Mouse (Mus musculus) urinary bladder, adult 18-20 months (tissue): ENCODE measurements around the gene Lsm12.

Source experiments
- DNase-seq, 2 experiments: peaks; one replicate each; pipeline ENCODE4 v3.0.0; 2022; ENCODE audit warnings: low spot score in 2 of 2, mixed read lengths in 2 of 2

The Lsm12 gene

DNA sequence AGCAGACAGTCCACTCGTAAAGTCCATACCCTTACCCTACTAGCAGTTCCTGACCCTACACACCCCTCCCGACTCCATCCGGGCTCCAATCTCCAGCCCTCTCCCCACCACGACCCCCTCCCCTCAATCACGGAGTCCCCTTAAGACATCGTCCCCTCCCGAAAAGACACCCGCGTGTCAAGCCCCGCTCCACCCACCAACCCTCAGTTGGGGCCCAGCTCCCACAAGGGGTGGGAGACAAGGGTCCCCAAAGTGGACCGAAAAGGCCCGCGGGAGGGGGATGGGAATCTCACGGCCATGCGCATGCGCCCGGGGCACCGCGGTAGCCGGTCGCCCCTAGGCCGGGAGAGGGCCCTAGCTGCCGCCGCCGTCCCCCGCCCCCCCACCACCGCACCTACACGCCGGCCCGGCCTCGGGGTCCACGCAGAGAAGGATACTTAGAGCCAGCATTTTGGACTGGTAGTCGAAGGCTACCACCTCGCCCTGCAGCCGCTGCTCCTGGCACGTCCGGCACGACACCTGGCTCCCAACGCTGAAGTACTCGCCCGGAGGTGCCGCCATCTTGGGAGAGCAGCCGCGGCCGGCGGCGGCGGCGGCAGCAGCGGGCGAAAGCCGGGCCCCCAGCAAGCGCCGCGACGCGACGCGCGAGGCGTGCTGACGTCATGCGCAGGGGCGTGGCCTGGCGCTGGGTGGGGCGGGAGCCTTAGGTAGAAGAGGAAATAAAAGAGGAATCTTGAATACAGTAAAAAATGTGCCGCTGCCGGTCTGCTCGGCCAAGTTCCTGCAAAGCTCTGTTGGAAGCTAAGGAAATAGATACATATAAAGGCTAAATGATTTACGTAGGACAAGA is at the start of gene Lsm12:
Lsm12 (minus strand) TSS at position 651 of the 850 bp plus-strand sequence.
- peak; percentile 93 to 97 for DNase-seq

DNA sequence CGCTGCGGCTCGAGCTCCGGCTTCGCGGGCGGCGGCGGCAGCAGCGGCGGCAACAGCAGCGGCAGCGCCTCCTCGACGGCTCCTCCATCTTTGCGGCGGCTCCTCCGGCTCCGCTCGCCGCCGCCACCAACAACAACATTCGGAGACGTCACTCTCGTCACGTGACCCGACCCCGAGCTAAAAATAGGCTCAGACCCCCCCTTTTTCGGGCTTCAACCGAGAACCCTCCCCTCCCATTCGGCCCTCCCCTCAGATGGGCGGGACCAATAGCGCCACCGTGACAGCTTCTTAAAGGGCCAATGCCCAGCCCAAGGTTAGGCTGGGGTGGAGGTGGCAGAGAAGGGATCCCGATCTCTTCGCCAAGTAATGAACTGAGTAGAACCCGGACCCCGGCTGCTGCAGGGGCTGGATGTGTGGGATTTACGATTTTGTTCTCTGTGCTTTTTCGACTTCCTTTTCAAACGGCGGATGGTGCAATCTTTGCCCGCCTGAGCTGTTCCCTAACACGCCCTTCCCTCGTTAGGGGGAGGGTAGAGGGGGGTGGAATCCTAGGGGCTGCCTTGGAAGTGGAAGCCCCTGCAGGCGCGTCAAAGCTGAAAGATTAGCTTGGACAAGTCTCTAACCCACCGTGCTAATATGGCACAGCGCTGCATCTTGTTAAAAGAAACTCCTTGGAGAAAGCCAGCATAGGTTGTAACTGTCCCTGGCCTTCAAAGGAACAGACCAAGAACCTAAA is 45.1 kb upstream of the Lsm12 start, which contains the start of gene Hdac5:
Hdac5 (minus strand) TSS at position 161 of the 736 bp plus-strand sequence.
- DNase-seq, result peak; percentile 93 to 98

DNA sequence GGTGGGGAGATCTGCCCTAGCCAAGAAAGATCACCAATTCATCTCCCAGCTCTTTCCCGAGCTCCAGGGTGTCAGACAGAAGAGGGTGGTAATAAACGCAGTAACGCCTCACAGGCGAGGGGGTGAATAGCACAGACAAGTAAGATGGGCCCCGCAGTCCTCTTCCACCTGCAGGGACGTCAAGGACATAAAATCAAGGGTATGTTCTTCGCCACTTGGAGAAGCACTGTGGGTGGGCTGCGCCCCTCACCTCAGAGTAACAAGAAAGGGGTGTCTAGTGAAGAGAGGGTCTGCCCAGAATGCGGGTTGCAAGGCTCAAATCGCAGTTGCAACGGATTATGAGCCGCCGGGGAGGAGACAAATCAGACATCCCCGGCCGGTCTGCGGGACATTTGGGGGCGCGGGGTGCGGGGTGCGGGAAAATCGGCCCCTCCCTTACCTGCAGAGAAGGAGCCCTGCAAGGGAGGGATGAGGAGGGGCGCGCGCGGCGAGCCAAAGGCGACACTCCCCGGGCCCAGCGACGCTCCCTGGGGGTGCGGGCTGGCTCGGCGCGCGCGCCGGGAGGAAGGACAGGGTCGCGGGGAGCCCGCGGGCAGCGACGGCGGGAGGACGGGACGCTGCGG is 44.3 kb upstream of the Lsm12 start:
- DNase-seq, result no peak

DNA sequence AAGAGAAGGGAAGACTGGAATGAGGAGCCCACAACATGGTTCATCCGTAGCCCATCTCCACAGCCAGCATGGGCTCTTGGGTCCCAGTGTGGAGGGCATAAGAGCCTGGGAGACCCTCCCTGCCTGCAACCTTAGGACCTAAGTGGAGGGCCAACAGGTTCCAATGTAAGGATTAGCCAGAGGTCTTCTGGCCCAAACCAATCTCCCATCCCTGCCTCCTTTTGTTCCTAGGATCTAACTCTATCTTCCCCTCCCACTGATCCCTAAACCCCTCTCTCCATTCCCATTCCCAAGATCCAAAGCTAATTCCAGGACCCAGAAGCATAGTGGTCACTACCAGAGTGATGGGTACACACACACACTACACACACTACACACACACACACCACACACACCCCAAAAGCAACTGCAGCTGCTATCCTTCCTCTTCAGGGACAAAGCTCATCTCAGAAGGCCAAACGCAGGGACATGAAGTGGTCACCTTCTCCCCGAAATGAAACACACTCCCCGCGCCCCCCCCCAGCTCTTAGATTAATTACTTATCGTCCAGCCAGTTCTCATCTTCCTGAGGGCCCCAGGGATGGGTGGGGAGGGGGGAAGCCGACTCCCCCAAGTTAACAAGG is 43.7 kb upstream of the Lsm12 start:
- no peak for DNase-seq

DNA sequence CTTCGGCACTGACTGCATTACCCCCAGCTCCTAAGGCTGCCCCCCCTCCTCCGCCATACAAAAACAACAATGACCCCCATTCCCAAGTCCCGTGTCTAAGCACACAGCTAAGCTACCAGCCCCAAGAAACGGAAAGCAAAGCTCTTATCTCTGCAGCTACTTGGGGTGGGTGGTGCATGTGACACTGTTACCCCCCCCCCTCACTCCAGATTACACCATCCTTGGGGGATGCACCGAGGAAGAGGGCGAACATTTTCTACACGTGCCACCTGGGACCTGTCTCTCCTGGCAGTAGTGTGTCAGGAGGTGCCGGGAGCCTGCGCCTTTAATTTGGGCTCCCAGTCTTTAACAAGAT is 43.1 kb upstream of the Lsm12 start:
- no peak for DNase-seq

DNA sequence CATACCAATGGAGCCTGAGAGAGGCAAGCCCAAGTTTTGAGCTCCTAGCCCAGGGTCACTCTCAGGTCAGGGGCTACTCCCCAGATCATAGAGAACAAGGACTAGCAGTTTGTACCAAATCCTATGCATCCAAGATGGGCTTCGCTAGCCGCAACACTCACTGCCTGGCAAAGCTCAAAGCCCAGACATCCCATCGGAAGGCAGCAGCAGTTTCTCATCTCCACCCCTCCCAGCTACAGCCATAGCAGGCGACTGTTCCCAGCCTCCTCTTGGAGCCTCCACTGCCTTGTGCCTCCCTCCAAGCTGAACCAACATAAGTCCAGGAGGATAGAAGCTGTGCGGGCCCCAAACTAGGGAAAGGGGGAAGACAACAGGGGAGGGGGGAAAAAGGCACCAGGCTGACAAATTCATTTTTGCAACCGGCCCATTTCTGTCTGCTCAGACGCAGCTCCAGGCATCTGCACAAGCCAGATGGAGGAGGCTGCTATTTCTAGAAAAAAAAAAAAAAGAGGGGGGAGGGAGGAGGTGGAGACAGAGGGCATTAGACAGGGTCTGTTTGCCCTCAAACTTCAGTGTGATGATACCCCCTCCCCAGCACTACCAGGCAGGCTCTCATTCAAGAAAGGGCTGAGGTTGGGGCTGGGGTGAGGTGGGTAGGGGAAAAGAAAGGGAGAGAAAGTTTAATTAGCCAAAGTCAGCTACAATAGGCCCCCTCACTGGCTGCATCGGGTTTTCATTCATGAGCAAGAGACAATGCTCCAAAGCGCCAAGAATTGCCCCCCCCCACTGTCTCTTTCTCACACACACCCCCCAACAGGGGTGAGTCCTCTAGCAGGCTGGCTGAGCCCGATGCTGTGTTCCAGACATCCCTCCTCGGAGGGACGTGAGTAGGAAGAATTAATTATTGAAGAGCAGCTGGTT is 42.4 kb upstream of the Lsm12 start:
- no peak for DNase-seq

DNA sequence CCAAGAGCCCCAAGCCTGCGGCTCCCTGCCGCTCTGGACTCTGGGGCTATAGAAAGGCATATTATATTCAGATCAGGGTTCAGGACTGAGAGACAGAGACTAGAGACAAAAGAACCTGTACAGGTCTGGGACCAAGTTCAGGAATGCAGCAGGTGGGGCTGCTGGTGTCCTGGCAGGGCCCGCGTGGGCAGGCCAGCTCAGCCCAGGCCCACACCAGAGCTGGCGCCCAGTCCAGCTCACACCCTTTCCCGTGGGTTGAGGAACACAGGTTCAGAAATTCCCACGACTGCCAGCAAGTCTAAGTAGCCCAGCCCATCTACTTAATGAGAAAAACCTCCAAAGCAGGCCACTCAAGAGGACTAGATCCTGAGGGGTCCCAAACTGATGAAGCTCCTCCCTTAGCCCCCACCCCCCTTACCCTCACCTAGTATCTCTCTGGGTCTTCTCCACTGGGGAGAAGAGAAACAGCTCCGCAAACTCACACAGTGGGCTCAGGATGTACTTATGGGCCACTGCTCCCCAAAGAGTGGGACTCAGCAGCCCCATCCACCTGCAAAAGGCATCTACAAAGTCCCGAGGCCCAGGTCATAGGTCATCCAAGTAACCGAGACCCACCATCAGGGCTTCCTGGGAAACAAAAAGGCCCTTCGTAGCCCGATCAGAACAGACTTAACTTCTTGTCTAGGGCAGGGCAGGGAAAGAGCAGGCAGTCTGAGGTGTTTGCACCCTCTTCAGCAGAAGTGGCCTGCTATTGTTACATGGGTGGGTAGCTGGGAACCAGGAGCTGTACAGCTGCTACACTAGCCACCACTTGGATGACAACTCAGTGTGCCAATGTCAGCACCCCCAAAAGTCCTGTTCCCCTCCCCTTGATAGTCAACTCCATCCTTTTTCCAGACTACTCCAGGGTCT is 41.2 kb upstream of the Lsm12 start:
- DNase-seq, result no peak

DNA sequence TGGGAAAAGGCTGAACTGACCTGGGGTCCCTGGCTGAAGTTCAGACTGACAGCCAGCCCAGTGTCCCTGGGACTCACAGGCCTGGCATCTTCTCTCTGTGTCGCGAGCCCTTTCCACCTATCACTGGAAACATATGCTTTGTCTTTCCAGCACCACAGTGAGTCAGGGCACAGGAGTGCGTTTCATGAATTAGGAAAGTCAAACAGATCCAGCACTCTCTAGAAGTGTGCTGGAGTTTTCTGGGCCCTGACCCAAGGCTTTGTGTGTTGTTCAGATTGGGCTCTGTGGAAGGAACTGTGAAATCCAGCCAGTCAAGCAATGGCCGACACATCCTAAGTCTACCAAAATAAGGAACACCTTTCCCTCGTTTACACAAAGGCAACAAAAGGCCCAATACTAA is 40.1 kb upstream of the Lsm12 start:
- DNase-seq, result no peak

DNA sequence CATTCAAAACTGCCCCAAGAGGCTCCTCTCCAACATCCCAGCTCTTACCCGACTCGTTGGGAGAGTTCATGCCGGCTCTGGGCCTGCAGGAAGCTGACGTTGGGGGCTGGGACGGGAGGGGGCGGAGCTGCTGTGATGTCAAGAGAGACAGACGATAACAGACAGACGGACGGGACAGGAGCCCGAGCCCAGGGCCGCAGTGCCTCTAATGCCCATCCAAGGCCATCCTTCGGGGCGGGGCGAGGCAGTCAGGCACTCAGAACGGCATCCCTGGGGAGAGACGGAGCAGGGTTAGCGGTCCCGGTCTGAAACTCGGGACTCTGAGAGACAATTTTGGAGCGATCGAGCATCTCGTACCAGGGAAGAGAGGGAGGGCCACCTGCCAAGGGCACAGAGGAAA is 39.6 kb upstream of the Lsm12 start:
- DNase-seq, result no peak

DNA sequence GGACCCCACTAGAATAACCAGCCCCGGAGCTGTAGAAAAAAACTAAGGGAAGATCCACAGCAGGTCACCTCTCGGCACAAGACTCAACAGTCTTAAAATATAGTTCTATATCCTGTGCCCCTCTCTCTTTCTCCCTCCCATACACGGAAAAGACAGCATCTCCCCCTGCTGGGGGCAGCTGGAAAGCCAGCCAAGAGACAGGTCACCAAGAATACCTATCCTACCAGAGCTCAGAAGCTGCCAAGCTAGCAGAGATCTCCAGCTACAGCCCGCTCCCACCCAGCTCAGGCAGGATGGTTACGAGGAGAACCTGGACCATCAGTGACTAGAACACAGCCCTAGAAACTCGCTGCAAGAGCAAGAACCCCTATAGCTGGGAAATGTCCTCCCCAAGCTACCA is 38.1 kb upstream of the Lsm12 start:
- no peak for DNase-seq

DNA sequence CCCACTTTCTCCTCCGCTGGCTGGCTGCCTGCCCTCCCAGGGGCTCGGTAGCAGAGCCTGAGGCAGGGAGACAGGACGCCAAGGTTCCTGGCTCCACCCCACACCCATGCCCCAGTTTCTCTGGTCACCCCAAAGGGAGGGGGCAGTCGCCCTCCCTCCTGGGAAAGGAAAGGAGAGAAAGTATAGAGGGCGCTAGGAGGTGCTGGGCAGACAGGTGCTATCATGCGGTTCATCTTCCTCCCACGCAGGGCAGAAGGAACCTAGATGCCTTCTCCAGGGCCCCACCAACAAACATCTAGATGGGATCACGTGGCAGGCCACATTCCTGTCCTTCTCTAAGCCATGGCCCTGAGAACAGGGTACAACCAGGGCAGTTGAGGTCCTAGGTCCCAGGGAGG is 36.9 kb upstream of the Lsm12 start:
- peak in 1 of 2 experiments; percentile 39 for DNase-seq

DNA sequence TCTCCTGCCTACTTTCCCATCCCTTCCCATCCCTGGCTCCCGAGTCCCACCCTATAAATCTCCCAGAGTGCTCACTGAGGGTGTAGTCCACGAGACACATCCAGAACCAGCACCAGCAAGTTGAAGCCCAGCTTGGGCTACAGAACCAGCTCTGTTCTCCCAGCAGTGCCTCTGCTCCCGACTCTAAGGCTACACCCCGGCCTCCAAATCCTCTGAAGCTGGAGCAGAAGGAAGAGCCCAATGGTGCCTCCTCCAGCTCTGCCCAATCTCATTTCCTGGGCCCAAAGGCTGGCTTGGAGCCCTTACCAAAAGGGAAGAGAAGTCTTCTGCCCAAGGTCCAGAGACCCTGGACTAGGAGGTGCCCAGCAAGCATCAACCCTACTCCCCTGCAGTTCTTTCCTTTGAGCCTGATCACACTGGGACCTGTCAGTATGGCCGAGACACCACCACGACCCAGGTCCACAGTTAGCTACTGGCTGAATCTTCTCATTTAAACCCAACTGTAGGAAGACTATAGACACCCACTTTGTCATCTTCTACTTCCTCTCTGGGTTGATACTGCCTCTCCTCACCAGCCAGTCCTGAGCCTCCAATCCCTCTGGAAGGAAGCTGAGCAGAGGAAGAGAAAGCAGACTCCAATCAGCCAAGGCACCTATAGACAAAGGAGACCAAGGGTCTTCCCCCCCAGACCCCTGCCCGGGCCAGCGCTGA is 36.3 kb upstream of the Lsm12 start:
- DNase-seq, result no peak

DNA sequence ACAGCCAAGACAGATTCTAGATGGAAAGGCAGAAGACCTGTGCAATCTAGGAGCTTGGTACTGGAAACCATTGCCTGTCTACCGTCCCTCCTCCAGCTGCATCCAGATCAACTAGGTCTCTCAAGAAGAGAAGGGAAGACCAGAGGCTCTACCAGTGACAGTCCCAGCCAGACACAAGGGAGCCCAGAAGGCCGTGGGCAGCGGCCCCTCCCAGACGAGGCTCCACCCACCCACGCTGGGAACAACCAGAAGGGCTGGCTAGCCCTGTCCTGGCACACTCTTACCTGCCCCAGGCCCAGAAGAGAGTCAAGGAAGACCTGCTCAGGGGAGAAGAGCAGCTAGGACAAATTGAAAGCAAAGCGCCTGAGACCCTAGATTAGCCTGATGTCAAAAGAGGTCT is 35.4 kb upstream of the Lsm12 start:
- no peak for DNase-seq

DNA sequence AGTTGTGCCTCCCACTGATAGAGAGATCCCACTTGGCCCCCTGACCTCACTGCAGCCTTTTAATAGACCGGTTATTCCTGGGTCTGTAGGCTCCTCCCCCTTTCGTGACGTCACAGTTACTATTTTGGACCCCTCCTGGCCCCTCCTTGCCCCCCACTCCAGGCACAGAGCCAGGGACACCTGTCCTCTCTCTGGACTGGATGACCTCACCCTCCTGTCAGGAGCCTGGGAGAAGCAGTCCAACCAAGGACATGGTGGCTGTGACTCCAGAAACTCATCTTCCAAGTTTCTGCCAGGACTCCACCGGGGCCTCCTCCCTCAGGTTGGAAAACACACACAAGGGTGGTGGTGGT is 34.9 kb upstream of the Lsm12 start:
- no peak for DNase-seq

DNA sequence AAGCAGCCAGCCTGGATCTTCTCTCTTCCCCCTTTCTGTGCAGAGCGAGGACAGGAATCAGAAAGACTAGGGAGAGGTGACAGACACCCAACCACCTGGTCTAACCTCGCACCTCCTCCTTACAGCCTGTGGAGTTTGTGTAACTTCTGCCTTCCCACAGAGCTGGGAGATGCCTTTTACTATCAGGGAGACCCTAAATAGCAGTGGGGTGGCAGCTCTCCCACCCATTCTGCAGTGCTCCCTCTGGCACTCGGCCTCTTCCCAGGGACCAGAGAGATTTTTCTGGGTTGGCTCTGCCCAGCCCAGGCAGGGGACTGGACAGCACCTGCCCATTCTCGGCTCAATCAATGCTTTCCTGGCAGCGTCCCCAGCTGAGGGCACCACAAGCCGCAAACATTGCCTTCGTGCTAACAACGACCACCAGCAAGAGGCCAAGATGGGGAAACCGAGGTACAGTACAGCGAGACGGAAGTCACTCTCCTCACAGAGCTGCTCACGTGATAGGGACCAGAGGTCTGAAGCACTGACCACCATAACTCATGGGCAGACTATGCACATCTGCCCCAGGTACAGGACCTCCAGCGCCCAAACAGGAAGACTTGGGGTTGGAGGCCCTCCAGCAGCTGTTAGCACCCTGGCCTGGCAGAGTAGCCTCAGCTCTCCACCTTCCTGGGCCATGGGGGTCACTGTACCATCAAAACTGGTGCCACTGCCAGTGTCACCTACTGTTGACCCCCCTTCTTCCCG is 34.3 kb upstream of the Lsm12 start:
- no peak for DNase-seq

DNA sequence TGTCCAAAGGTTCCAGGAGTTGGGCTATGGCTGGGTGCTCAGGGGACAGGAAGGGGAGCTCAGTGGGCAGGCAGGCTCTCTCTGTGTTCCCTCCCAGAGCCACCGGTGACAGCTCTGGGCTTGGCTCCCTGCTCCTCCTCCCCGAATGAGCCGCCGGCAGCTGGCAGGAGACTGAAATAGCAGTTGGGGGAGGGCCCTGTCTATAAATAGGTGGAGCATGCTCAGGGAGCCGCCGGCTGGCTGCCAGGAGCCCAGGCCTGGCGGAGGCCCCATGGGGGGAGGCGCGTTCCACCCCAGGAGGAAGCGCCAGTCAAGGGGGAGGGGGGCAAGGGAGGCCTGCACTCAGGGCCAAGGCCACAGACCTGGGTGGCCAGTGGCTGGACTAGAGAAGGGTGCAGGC is 33.7 kb upstream of the Lsm12 start:
- peak; percentile 82 to 92 for DNase-seq

DNA sequence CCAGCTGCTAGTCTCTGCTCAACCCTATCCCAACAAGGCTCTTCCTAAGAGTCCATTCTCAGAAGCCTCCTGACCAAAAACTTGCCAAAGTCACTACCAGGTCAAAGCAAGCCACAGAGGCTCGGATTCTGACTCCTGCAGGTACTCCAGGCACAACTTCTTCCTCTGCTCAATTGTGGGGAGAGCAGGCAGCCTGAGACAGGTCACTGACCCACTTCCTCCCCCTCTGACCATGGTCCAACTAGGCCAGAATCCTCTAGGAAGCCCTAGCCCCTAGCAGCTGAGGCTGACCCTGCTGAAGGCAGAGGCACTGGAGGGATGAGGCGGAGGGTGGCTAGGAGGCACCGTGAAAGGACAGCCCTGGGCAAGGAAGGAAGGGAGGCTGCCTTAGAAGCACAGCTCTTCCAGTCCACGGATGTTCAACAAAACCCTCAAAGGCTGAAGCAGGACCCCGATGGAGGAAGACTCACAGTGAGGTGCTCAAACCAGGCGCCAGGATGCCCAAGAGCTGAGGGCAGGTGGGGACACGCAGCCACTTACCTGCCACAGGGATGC is 32.9 kb upstream of the Lsm12 start:
- DNase-seq, result no peak

DNA sequence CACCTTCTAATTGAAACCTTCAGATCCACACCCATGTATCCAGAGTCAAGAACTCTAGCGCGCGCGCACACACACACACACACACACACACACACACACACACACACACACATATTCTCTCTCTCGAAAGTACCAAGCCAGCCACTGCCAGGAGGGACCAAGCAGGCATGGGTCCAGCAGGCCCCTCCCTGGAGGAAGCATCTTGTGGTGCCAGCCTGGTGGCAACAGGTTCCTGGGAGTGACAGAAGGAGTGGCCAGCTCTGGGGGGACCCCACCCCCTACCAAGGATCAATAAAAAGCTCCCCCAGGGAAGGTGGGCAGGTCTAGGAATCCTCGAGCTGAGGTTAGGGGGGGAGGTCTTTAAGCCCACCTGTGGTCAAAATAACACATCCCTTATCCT is 32.3 kb upstream of the Lsm12 start:
- DNase-seq, result no peak

DNA sequence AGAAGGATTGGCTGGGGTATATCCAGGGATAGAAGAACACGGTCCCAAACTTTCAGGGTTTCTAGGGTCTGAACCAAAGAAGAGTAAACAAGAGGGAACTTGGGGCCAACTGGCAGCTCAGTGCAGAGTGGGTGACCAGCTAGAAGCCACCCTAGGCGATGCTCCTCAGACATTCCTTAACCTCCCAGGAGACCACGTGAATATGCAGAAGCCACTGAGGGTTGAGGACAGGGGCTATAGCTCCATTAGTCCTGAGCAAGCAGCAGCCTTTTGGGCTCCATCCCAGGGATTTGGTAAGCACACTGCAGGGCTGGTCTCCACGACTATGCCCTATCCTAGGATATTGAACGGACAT is 31.8 kb upstream of the Lsm12 start:
- DNase-seq, result no peak
